Mouse (Mus musculus): ENCODE measurements around the gene Il4. TPM values are rescaled to one million over a fixed set of nuclear protein-coding genes. Genes with fewer than 3 reads are reported as not detected.

Il4 gene
- total and polyA plus RNA-seq, 3 experiments: 0.27 TPM; not detected in 2

- no peak overlapping the region for H3K4me3 ChIP-seq
- H3K79me2 ChIP-seq (replicated peaks; ENCODE audit: control insufficient read depth, insufficient read depth, low read length): no peaks in the 10 kb centered on the region
- H3K27me3 ChIP-seq (ENCODE audit: control insufficient read depth, insufficient read depth, low read length): no peaks in the 10 kb centered on the region
- 58% methylated on average over 9 of the region's 9 CpGs for WGBS
- no peak overlapping the region for H3K9ac ChIP-seq (ENCODE audit: low read depth, low read length)
- no peak overlapping the region for H3K27ac ChIP-seq
- no peak for DNase-seq
- intact Hi-C loops (cut with DNase I): no loop called here
- H3K36me3 ChIP-seq (ENCODE audit: control insufficient read depth, insufficient read depth, low read length): no peaks in the 10 kb centered on the region
- peaks cover 2% of the 10 kb centered on the region; the same call in 1 of the 2 replicates for H3K4me1 ChIP-seq (ENCODE audit: control insufficient read depth, insufficient read depth, low read length)
- no peak for TF ChIP-seq EP300 (IDR thresholded peaks at IDR 0.05; ENCODE audit: insufficient read depth, low read depth, low read length)
- TF ChIP-seq CTCF (IDR thresholded peaks at IDR 0.05): no peak
- no peak for TF ChIP-seq POLR2A (IDR thresholded peaks at IDR 0.05; ENCODE audit: insufficient read depth, low read depth, low read length)
Measured at GRCm38 (mm10) chr11:53656558-53657202, 38.2 kb upstream of the Il4 start.

DNA sequence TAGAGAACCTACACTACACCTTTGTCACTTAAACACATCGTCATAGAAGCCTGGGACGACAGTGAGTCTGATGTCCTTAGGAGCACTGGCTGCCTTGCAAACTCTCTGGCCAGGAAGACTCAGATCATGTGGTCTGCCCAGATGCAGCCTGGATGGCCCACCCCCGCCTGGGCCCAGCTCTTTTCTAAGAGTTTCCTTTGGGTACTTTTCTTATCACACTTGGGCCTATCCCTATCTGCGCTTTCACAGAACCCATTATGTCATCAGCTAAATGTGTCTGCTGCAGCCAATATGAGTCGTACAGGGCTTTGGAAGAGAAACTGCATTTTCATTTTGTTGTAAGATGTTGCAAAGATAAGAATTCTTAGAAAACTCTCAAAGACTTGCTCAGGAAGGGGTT is 36.6 kb upstream of the Il4 start:
- DNase-seq: peak in 1 of 2 experiments; percentile 47
- Histone ChIP-seq H3K27ac (no peak overlapping the region), H3K4me3 (no peak overlapping the region), H3K27me3 (ENCODE audit: control insufficient read depth, insufficient read depth, low read length) (no peaks in the 10 kb centered on the region), H3K36me3 (ENCODE audit: control insufficient read depth, insufficient read depth, low read length) (no peaks in the 10 kb centered on the region), H3K9ac (ENCODE audit: low read depth, low read length) (no peak overlapping the region), H3K79me2 (replicated peaks; ENCODE audit: control insufficient read depth, insufficient read depth, low read length) (no peaks in the 10 kb centered on the region), H3K4me1 (ENCODE audit: control insufficient read depth, insufficient read depth, low read length) (peaks cover 2% of the 10 kb centered on the region; the same call in 1 of the 2 replicates)
- intact Hi-C loops (cut with DNase I): no loop called here
- 26% methylated on average over 5 of the region's 5 CpGs for WGBS
- TF ChIP-seq POLR2A (IDR thresholded peaks at IDR 0.05; ENCODE audit: insufficient read depth, low read depth, low read length) (no peak), EP300 (IDR thresholded peaks at IDR 0.05; ENCODE audit: insufficient read depth, low read depth, low read length) (no peak), CTCF (IDR thresholded peaks at IDR 0.05) (no peak)

GRCm38 (mm10) chr11:53652427-53652826 is 34.0 kb upstream of the Il4 start:
- intact Hi-C loops (cut with DNase I): no loop called here
- Histone ChIP-seq H3K4me3 (no peak overlapping the region), H3K79me2 (replicated peaks; ENCODE audit: control insufficient read depth, insufficient read depth, low read length) (no peaks in the 10 kb centered on the region), H3K9ac (ENCODE audit: low read depth, low read length) (no peak overlapping the region), H3K36me3 (ENCODE audit: control insufficient read depth, insufficient read depth, low read length) (no peaks in the 10 kb centered on the region), H3K27me3 (ENCODE audit: control insufficient read depth, insufficient read depth, low read length) (no peaks in the 10 kb centered on the region), H3K27ac (no peak overlapping the region), H3K4me1 (ENCODE audit: control insufficient read depth, insufficient read depth, low read length) (peaks cover 2% of the 10 kb centered on the region; the same call in 1 of the 2 replicates)
- WGBS: 85% methylated on average over 2 of the region's 2 CpGs
- no peak for DNase-seq
- TF ChIP-seq POLR2A (IDR thresholded peaks at IDR 0.05; ENCODE audit: insufficient read depth, low read depth, low read length) (no peak), CTCF (IDR thresholded peaks at IDR 0.05) (no peak), EP300 (IDR thresholded peaks at IDR 0.05; ENCODE audit: insufficient read depth, low read depth, low read length) (no peak)

DNA sequence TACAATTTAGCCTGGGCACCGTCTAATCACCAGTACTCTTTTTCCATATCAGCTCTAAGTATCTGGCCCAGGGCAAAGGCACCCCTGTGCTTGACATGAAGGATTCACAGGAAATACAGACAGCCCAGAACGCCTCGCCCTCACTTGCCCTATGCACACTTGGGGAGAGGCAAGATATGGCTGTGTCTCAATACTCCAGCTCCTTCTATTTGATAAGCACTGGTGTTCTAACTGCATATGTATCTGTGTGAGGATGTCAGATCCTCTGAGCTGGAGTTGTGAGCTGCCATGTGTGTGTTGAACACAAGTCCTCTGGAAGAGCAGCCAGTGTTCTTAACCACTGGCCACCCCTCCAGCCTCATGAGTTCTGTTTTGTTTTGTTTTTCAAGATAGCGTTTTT is 33.0 kb upstream of the Il4 start:
- Histone ChIP-seq H3K36me3 (ENCODE audit: control insufficient read depth, insufficient read depth, low read length) (no peaks in the 10 kb centered on the region), H3K4me1 (ENCODE audit: control insufficient read depth, insufficient read depth, low read length) (peaks cover 2% of the 10 kb centered on the region; the same call in 1 of the 2 replicates), H3K27ac (no peak overlapping the region), H3K4me3 (no peak overlapping the region), H3K27me3 (ENCODE audit: control insufficient read depth, insufficient read depth, low read length) (no peaks in the 10 kb centered on the region), H3K9ac (ENCODE audit: low read depth, low read length) (no peak overlapping the region), H3K79me2 (replicated peaks; ENCODE audit: control insufficient read depth, insufficient read depth, low read length) (no peaks in the 10 kb centered on the region)
- no peak for TF ChIP-seq POLR2A (IDR thresholded peaks at IDR 0.05; ENCODE audit: insufficient read depth, low read depth, low read length)
- no peak for TF ChIP-seq EP300 (IDR thresholded peaks at IDR 0.05; ENCODE audit: insufficient read depth, low read depth, low read length)
- 84% methylated on average over 4 of the region's 4 CpGs for WGBS
- no peak for DNase-seq
- intact Hi-C loops (cut with DNase I): no loop called here

DNA sequence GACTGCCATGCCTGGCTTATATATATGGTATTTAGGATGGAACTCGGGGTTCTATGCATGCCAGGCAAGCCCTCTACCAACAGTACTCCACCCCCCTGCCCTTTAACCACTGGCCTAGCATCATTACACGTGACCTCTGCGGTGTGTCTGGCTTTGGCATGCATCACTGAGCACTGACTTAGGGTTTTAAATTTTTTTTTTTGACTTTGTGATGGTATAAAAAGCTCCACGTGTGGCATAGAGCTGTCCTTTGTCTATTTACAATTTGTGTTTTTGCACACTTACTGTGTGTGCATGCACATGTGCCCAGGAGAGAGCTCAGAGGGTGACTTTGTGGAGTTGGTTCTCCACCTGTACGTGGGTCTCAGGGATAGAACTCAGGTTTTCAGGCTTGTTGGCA is 25.5 kb upstream of the Il4 start:
- no peak overlapping the region for H3K9ac ChIP-seq (ENCODE audit: low read depth, low read length)
- no peaks in the 10 kb centered on the region for H3K79me2 ChIP-seq (replicated peaks; ENCODE audit: control insufficient read depth, insufficient read depth, low read length)
- no peaks in the 10 kb centered on the region for H3K4me1 ChIP-seq (ENCODE audit: control insufficient read depth, insufficient read depth, low read length)
- no peak overlapping the region for H3K4me3 ChIP-seq
- no peak overlapping the region for H3K27ac ChIP-seq
- no peaks in the 10 kb centered on the region for H3K36me3 ChIP-seq (ENCODE audit: control insufficient read depth, insufficient read depth, low read length)
- no peak for TF ChIP-seq POLR2A (IDR thresholded peaks at IDR 0.05; ENCODE audit: insufficient read depth, low read depth, low read length)
- no peak for TF ChIP-seq CTCF (IDR thresholded peaks at IDR 0.05)
- no peak for TF ChIP-seq EP300 (IDR thresholded peaks at IDR 0.05; ENCODE audit: insufficient read depth, low read depth, low read length)
- 84% methylated on average over 5 of the region's 5 CpGs for WGBS
- intact Hi-C loops (cut with DNase I): no loop called here
- H3K27me3 ChIP-seq (ENCODE audit: control insufficient read depth, insufficient read depth, low read length): no peaks in the 10 kb centered on the region
- no peak for DNase-seq

DNA sequence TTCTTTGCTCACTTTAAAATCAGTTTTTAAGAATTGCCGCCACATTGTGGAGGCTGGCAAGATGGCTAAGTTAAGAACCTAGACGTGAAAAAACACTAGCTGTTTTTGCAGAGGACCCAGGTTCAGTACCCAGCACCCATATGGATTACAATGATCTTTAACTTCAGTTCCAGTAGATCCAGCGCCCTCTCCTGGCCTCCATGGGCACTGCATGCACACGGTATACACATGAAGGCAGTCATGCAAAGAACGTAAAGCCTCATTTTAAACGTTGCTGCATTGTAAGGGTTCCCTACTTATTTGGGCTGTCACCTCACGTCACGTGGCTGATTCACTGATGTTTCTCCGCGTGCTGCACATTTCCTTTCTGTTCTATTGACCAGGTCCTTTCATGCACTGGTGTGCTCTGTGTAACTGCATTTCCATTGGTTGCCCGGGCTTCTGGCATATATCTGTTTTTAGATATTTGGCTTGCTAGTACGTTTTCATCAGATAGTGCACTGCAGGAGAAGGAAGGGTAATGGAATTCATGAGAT is 24.3 kb upstream of the Il4 start:
- no peaks in the 10 kb centered on the region for H3K79me2 ChIP-seq (replicated peaks; ENCODE audit: control insufficient read depth, insufficient read depth, low read length)
- no peak overlapping the region for H3K27ac ChIP-seq
- TF ChIP-seq CTCF (IDR thresholded peaks at IDR 0.05) (peak; percentile 36), EP300 (IDR thresholded peaks at IDR 0.05; ENCODE audit: insufficient read depth, low read depth, low read length) (no peak)
- DNase-seq: no peak
- H3K27me3 ChIP-seq (ENCODE audit: control insufficient read depth, insufficient read depth, low read length): no peaks in the 10 kb centered on the region
- intact Hi-C loops (cut with DNase I): no loop called here
- H3K4me3 ChIP-seq: no peak overlapping the region
- H3K9ac ChIP-seq (ENCODE audit: low read depth, low read length): no peak overlapping the region
- no peaks in the 10 kb centered on the region for H3K4me1 ChIP-seq (ENCODE audit: control insufficient read depth, insufficient read depth, low read length)
- WGBS: 69% methylated on average over 12 of the region's 12 CpGs
- H3K36me3 ChIP-seq (ENCODE audit: control insufficient read depth, insufficient read depth, low read length): no peaks in the 10 kb centered on the region
